Mouse (Mus musculus): ENCODE data around the gene Maff.

Maff gene

GRCm38 (mm10) chr15:79329979-79330363 is 16.4 kb upstream of the Maff start:
- DNase-seq (ENCODE audit: low spot score): no peak

- no peak for DNase-seq (ENCODE audit: low spot score)
These were observed 15.9 kb upstream of the Maff start for GRCm38 (mm10) chr15:79330521-79330920.

- no peak for DNase-seq (ENCODE audit: low spot score)
These were observed 13.0 kb upstream of the Maff start for GRCm38 (mm10) chr15:79333409-79333808.

- DNase-seq (ENCODE audit: low spot score): no peak
These were observed 11.3 kb upstream of the Maff start for GRCm38 (mm10) chr15:79335061-79335655.

GRCm38 (mm10) chr15:79338978-79339377 is 7.4 kb upstream of the Maff start:
- no peak for DNase-seq (ENCODE audit: low spot score)

- no peak for DNase-seq (ENCODE audit: low spot score)
These were observed 3.6 kb upstream of the Maff start for GRCm38 (mm10) chr15:79342641-79343337.

- DNase-seq (ENCODE audit: low spot score): no peak
These were observed 1.8 kb upstream of the Maff start for GRCm38 (mm10) chr15:79344627-79345026.

GRCm38 (mm10) chr15:79347165-79347844 is 884 bp downstream of the Maff start:
- DNase-seq (ENCODE audit: low spot score): peak; percentile 84

GRCm38 (mm10) chr15:79347845-79348506 is 1.6 kb downstream of the Maff start:
- peak; percentile 61 for DNase-seq (ENCODE audit: low spot score)

- no peak for DNase-seq (ENCODE audit: low spot score)
These were observed 2.2 kb downstream of the Maff start for GRCm38 (mm10) chr15:79348651-79349050.

- no peak for DNase-seq (ENCODE audit: low spot score)
These were observed 4.4 kb downstream of the Maff start for GRCm38 (mm10) chr15:79350866-79351265.

- peak; percentile 76 for DNase-seq (ENCODE audit: low spot score)
These were observed 4.9 kb downstream of the Maff start for GRCm38 (mm10) chr15:79351331-79351767.

GRCm38 (mm10) chr15:79352479-79352878 is 6.1 kb downstream of the Maff start:
- DNase-seq (ENCODE audit: low spot score): no peak

- DNase-seq (ENCODE audit: low spot score): no peak
These were observed 7.4 kb downstream of the Maff start for GRCm38 (mm10) chr15:79353690-79354305.

- no peak for DNase-seq (ENCODE audit: low spot score)
These were observed 8.2 kb downstream of the Maff start for GRCm38 (mm10) chr15:79354619-79355018.

GRCm38 (mm10) chr15:79356481-79356880 is 10.1 kb downstream of the Maff start:
- no peak for DNase-seq (ENCODE audit: low spot score)

GRCm38 (mm10) chr15:79357036-79357911 is 10.9 kb downstream of the Maff start:
- peak; percentile 71 for DNase-seq (ENCODE audit: low spot score)

- no peak for DNase-seq (ENCODE audit: low spot score)
These were observed 11.7 kb downstream of the Maff start for GRCm38 (mm10) chr15:79357974-79358690.

- no peak for DNase-seq (ENCODE audit: low spot score)
These were observed 13.5 kb downstream of the Maff start for GRCm38 (mm10) chr15:79359954-79360353.

GRCm38 (mm10) chr15:79360371-79360770 is 13.9 kb downstream of the Maff start:
- DNase-seq (ENCODE audit: low spot score): no peak

- DNase-seq (ENCODE audit: low spot score): no peak
These were observed 14.6 kb downstream of the Maff start for GRCm38 (mm10) chr15:79361023-79361422.
